Mouse (Mus musculus) cerebellum, adult 2 months (tissue): Measurements from ENCODE around the gene Wdr5b.

Source experiments
- CTCF ChIP-seq: fragments of 200-500 bp; IDR thresholded peaks from 2 replicates; pipeline ENCODE4 v1.5.1; 2011; ENCODE audit warnings: low read depth, mild to moderate bottlenecking, control low read depth, low read length, moderate library complexity, borderline replicate concordance; ENCODE audit not compliant: insufficient read depth
- POLR2A ChIP-seq: fragments of 200-500 bp; IDR thresholded peaks from 2 replicates; pipeline ENCODE4 v1.6.1; 2011; ENCODE audit warnings: low read length, control low read depth, borderline replicate concordance; ENCODE audit not compliant: insufficient read depth

DNA sequence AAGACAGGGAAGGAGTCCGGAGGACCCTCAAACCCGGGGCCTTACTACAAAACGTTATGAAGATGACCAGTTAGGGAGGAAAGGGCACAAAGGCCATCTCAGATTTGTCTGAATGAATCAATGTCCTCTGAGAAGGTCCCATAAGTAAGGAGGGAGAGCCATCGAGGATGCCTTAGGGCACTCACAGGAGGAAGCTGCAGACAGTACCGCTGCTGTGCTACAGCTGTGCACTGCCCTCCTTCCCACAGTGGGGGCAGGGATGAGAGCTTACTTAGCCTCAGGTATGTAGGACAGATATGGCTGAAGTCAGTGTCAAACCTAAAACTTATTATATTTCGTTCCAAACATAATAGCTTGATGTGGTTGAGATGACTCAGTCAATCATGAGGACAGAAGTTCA lies 10.5 kb downstream of the Wdr5b start:
- TF ChIP-seq CTCF = no peak
- TF ChIP-seq POLR2A = no peak
